Mouse (Mus musculus): ENCODE results near the gene Zfp384. TPM values are rescaled to one million over a fixed set of nuclear protein-coding genes. Genes with fewer than 3 reads are reported as not detected.
"Not testable (repeated sequence)": the region's sequence is repeated elsewhere in the genome, so short reads cannot be mapped to it uniquely, and the experiment has no call there.

Zfp384 gene
- total and polyA plus RNA-seq, 3 experiments = 22.4 to 28.2 (median 22.8) TPM

DNA sequence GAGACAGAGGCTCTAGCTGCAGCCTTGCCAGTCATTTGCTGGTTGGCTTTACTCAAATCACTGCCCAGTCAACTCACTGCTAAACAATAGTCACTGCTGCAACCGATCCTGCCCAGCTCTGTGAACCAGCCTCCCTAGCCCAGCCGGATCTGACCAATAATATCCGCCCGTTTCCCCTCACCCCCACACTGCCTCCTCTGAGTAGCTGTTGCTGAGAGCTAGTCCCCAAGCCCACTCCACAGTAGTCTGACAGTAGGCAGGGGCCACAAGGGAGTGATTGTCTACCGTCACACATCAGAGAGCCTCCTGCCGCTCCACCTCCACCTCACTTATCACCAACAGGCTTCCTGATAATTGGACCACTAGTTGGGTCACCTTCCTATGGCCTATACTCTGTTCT is 52.5 kb downstream of the Zfp384 start:
- no peaks in the 10 kb centered on the region for H3K36me3 ChIP-seq (ENCODE audit: control insufficient read depth, insufficient read depth, low read length)
- H3K27me3 ChIP-seq (ENCODE audit: control insufficient read depth, insufficient read depth, low read length) = no peaks in the 10 kb centered on the region
- H3K9ac ChIP-seq (ENCODE audit: low read depth, low read length) = no peak overlapping the region
- TF ChIP-seq CTCF (IDR thresholded peaks at IDR 0.05) (no peak), POLR2A (IDR thresholded peaks at IDR 0.05; ENCODE audit: insufficient read depth, low read depth, low read length) (no peak), EP300 (IDR thresholded peaks at IDR 0.05; ENCODE audit: insufficient read depth, low read depth, low read length) (no peak)
- no peak overlapping the region for H3K27ac ChIP-seq
- intact Hi-C loops (cut with DNase I) = no loop called here
- H3K4me1 ChIP-seq (ENCODE audit: control insufficient read depth, insufficient read depth, low read length) = no peaks in the 10 kb centered on the region
- no peak for DNase-seq
- 44% methylated on average over 6 of the region's 6 CpGs for WGBS
- H3K79me2 ChIP-seq (replicated peaks; ENCODE audit: control insufficient read depth, insufficient read depth, low read length) = no peaks in the 10 kb centered on the region
- no peak overlapping the region for H3K4me3 ChIP-seq

DNA sequence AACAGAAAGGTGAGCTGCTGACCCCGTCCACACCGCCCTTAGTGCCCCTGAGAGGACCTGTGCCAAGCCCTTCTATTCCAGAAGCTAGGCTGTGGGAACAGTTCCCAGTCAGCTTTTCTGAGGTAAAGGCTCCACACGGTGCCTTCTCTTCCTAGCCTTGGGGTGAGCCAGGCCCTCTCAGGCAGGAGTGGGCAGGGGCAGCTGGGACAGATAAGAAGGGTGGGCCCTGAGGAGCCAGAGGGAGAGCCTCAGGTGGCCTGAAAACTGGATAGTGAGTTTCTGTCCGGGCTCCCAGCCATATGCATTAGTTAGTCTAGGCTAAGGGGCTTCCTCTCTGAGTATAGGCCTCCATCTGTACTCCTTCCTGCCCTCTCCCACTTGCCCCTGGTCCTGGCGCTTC is 53.6 kb downstream of the Zfp384 start:
- no peak for TF ChIP-seq POLR2A (IDR thresholded peaks at IDR 0.05; ENCODE audit: insufficient read depth, low read depth, low read length)
- TF ChIP-seq EP300 (IDR thresholded peaks at IDR 0.05; ENCODE audit: insufficient read depth, low read depth, low read length) = no peak
- no peak for TF ChIP-seq CTCF (IDR thresholded peaks at IDR 0.05)

DNA sequence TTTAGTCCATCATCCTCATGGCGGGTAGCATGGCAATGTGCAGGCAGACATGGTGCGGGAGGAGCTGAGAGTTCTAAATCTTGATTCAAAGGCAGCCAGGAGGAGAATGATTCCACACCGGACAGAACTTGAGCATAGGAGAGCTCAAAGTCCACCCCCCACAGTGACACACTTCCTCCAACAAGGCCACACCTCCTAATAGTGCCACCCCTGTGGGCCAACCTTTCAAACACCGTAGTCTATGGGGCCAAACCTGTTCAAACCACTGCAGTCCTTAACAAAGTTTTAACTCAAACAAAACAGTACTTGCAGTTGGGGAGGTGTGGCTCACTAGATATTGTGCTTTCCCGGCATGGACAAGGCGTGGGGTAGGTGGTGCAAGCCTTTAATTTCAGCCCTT is 55.0 kb downstream of the Zfp384 start:
- no peak for TF ChIP-seq POLR2A (IDR thresholded peaks at IDR 0.05; ENCODE audit: insufficient read depth, low read depth, low read length)
- no peak for TF ChIP-seq CTCF (IDR thresholded peaks at IDR 0.05)
- TF ChIP-seq EP300 (IDR thresholded peaks at IDR 0.05; ENCODE audit: insufficient read depth, low read depth, low read length) = no peak
- Histone ChIP-seq H3K36me3 (ENCODE audit: control insufficient read depth, insufficient read depth, low read length) (no peaks in the 10 kb centered on the region), H3K79me2 (replicated peaks; ENCODE audit: control insufficient read depth, insufficient read depth, low read length) (no peaks in the 10 kb centered on the region), H3K27ac (no peak overlapping the region), H3K27me3 (ENCODE audit: control insufficient read depth, insufficient read depth, low read length) (no peaks in the 10 kb centered on the region), H3K9ac (ENCODE audit: low read depth, low read length) (no peak overlapping the region), H3K4me1 (ENCODE audit: control insufficient read depth, insufficient read depth, low read length) (no peaks in the 10 kb centered on the region), H3K4me3 (no peak overlapping the region)
- no peak for DNase-seq
- intact Hi-C loops (cut with DNase I) = no loop called here
- 80% methylated on average over 6 of the region's 6 CpGs for WGBS

More for the DNA sequence above, 53.6 kb downstream of the Zfp384 start:
- Histone ChIP-seq H3K4me3 (no peak overlapping the region), H3K36me3 (ENCODE audit: control insufficient read depth, insufficient read depth, low read length) (no peaks in the 10 kb centered on the region), H3K4me1 (ENCODE audit: control insufficient read depth, insufficient read depth, low read length) (no peaks in the 10 kb centered on the region), H3K9ac (ENCODE audit: low read depth, low read length) (no peak overlapping the region), H3K79me2 (replicated peaks; ENCODE audit: control insufficient read depth, insufficient read depth, low read length) (no peaks in the 10 kb centered on the region), H3K27ac (no peak overlapping the region), H3K27me3 (ENCODE audit: control insufficient read depth, insufficient read depth, low read length) (no peaks in the 10 kb centered on the region)
- WGBS = 62% methylated on average over 5 of the region's 5 CpGs
- intact Hi-C loops (cut with DNase I) = no loop called here
- no peak for DNase-seq

DNA sequence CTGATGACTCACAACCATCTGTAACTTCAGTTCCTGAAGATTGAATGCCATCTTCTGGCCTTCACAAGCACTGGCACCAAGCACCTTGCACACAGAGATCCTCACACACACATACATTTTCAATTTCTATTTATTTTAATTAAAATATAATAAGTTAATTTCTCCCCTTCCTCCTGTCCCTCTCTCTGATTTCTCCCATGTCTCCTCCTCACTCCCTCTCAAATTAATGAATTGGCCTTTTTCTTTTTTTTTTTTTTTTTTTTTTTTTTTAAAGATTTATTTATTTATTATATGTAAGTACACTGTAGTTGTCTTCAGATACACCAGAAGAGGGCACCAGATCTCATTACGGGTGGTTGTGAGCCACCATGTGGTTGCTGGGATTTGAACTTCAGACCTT is 56.3 kb downstream of the Zfp384 start:
- H3K36me3 ChIP-seq (ENCODE audit: control insufficient read depth, insufficient read depth, low read length); H3K27ac ChIP-seq; H3K27me3 ChIP-seq (ENCODE audit: control insufficient read depth, insufficient read depth, low read length); intact Hi-C loops (cut with DNase I); DNase-seq; H3K4me1 ChIP-seq (ENCODE audit: control insufficient read depth, insufficient read depth, low read length); H3K79me2 ChIP-seq (replicated peaks; ENCODE audit: control insufficient read depth, insufficient read depth, low read length); H3K4me3 ChIP-seq; H3K9ac ChIP-seq (ENCODE audit: low read depth, low read length): not testable (repeated sequence)
- WGBS = no CpG with 5 or more reads among the region's 1 CpGs

DNA sequence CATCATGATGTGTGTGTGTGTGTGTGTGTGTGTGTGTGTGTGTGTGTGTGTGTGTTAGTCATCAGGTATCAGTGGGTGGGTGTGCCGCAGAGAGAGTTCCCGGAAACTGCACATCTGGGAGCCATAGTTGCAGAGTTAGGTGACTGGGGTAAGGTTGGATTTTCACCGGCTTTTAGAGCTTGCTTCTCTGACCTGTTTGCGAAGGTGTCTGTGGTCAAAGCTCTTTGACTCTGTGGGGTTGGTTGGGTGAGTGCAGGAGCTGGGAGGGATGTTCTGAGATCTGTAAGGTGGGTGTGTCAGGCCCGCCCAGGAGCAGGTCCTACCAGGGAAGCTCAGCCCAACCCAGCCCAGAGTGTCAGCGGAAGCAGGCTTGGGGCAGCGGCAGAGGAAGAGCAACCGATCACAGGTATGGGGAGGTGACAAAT is 58.6 kb downstream of the Zfp384 start, which contains the start of gene Lpar5:
Lpar5 (plus strand) TSS at position 350 of the 425 bp plus-strand sequence.
- H3K27ac ChIP-seq = no peak within 1 kb of the TSS
- no peaks in the 10 kb centered on the region for H3K79me2 ChIP-seq (replicated peaks; ENCODE audit: control insufficient read depth, insufficient read depth, low read length)
- intact Hi-C loops (cut with DNase I) = no loop called here
- WGBS = 63% methylated on average over 8 of the region's 8 CpGs
- no peak for TF ChIP-seq POLR2A (IDR thresholded peaks at IDR 0.05; ENCODE audit: insufficient read depth, low read depth, low read length)
- TF ChIP-seq EP300 (IDR thresholded peaks at IDR 0.05; ENCODE audit: insufficient read depth, low read depth, low read length) = no peak
- TF ChIP-seq CTCF (IDR thresholded peaks at IDR 0.05) = no peak
- no peaks in the 10 kb centered on the region for H3K36me3 ChIP-seq (ENCODE audit: control insufficient read depth, insufficient read depth, low read length)
- no peak within 1 kb of the TSS for H3K4me3 ChIP-seq
- H3K4me1 ChIP-seq (ENCODE audit: control insufficient read depth, insufficient read depth, low read length) = no peaks in the 10 kb centered on the region
- no peak for DNase-seq
- no peaks in the 10 kb centered on the region for H3K27me3 ChIP-seq (ENCODE audit: control insufficient read depth, insufficient read depth, low read length)
- no peak within 1 kb of the TSS for H3K9ac ChIP-seq (ENCODE audit: low read depth, low read length)

DNA sequence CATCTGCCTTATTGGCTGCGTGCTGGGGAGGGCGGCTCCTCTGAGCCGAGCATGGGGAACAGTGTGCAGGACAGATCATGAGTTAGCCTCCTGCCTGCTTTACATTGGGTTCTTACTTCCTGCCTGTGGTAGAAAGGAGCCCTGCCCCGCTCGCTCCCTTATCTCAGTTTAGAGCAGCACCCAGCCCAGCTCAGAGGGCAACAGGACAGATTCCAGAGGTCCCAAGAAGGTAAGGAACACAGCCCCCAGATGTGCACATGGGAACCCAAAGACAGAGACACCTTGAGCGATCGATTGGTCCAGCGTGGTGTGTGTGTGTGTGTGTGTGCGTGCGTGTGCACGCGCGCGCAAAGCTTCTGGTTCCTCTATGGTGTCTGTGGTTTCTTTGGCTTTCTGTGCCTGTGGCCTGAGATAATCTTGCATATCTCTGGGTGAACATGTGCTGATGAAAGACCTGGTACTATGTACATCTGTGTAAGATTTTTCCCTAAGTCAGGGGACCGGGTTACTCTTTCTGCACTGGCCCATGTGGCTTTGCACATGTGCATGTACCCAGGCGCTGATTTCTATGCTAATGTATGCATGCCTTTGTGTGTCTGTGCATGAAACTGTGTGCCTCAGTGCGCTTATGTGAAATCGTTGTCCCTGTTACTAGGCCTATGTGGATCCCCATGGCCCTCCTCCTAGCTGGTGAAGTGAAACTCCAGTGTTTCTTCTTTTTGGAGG is 62.4 kb downstream of the Zfp384 start:
- Histone ChIP-seq H3K79me2 (replicated peaks; ENCODE audit: control insufficient read depth, insufficient read depth, low read length) (no peaks in the 10 kb centered on the region), H3K9ac (ENCODE audit: low read depth, low read length) (no peak overlapping the region), H3K27ac (no peak overlapping the region), H3K36me3 (ENCODE audit: control insufficient read depth, insufficient read depth, low read length) (no peaks in the 10 kb centered on the region), H3K27me3 (ENCODE audit: control insufficient read depth, insufficient read depth, low read length) (no peaks in the 10 kb centered on the region), H3K4me1 (ENCODE audit: control insufficient read depth, insufficient read depth, low read length) (no peaks in the 10 kb centered on the region), H3K4me3 (no peak overlapping the region)
- WGBS = 77% methylated on average over 18 of the region's 18 CpGs
- TF ChIP-seq CTCF (IDR thresholded peaks at IDR 0.05) = no peak
- no peak for TF ChIP-seq EP300 (IDR thresholded peaks at IDR 0.05; ENCODE audit: insufficient read depth, low read depth, low read length)
- no peak for TF ChIP-seq POLR2A (IDR thresholded peaks at IDR 0.05; ENCODE audit: insufficient read depth, low read depth, low read length)
- DNase-seq = peak in 1 of 2 experiments; percentile 55
- intact Hi-C loops (cut with DNase I) = no loop called here
